Mouse (Mus musculus): ENCODE results near the gene Tmem156.

DNA sequence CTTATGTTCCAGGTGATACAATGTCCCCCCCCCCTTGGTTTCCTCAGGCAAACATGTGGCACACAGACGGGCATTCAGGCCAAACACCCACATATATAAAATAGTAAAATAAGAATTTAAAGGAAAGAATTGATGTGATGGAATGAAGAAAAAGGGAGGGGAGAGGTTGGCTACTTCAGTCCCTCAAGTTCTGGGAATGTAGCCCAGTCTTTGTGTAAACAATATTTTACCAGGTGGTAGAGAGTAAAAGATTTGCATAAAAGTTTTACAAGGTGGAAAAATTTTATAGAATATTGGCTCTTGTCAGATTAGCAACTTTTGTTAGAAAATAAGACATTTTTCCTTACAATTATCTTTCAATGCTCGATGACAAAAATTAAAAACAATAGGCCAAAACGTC, 4.9 kb upstream of the Tmem156 start:
- TF ChIP-seq USF1 (IDR thresholded peaks at IDR 0.05; ENCODE audit: low read depth, low read length), result no peak
- no peak for TF ChIP-seq POLR2A (IDR thresholded peaks at IDR 0.05; ENCODE audit: low read depth, low read length)
- no peak for TF ChIP-seq NELFE (IDR thresholded peaks at IDR 0.05; ENCODE audit: low read depth, low read length)
- TF ChIP-seq ZKSCAN1 (IDR thresholded peaks at IDR 0.05; ENCODE audit: borderline replicate concordance, low read depth, low read length), result no peak
- TF ChIP-seq ZC3H11A (IDR thresholded peaks at IDR 0.05; ENCODE audit: low read depth, low read length), result no peak
- TF ChIP-seq POLR2AphosphoS2 (IDR thresholded peaks at IDR 0.05; ENCODE audit: low read depth, low read length), result no peak
- no peak for TF ChIP-seq CTCF (conservative IDR thresholded peaks at IDR 0.05 in 1 of 2, IDR thresholded peaks at IDR 0.05 in 1 of 2; ENCODE audit: low read depth in 2 of 2, low read length in 2 of 2)
- TF ChIP-seq MAZ (IDR thresholded peaks at IDR 0.05; ENCODE audit: low read depth, low read length), result no peak
- TF ChIP-seq MYC (IDR thresholded peaks at IDR 0.05; ENCODE audit: low read depth, low read length), result no peak
- no peak for TF ChIP-seq MXI1 (IDR thresholded peaks at IDR 0.05; ENCODE audit: low read depth, low read length)
- no peak for TF ChIP-seq E2F4 (IDR thresholded peaks at IDR 0.05; ENCODE audit: insufficient replicate concordance, low read depth, low read length)
- no peak for TF ChIP-seq RCOR1 (conservative IDR thresholded peaks at IDR 0.05; ENCODE audit: low read depth, low read length)
- no peak for TF ChIP-seq MAX (IDR thresholded peaks at IDR 0.05; ENCODE audit: low read length)

Data from CH12.LX (cell line).